Mouse (Mus musculus): ENCODE data around the gene Mas1. TPM values are rescaled to one million over a fixed set of nuclear protein-coding genes. Genes with fewer than 3 reads are reported as not detected.
"Not testable (repeated sequence)": the region's sequence is repeated elsewhere in the genome, so short reads cannot be mapped to it uniquely, and the experiment has no call there.

The Mas1 gene
- total RNA-seq (2021) = 10 to 100 TPM; 56.2 to 56.3 TPM
- long read RNA-seq, experiment 1, transcript Mas1-207 (2 exons, 443 nt) = major isoform, 8 of 30 reads
- long read RNA-seq, experiment 1, partial matches to known transcripts = 0 of 30 reads
- long read RNA-seq, experiment 1, other reads (novel, unspliced or antisense) = 18 of 30 reads
- long read RNA-seq, experiment 2, transcript Mas1-207 (2 exons, 443 nt) = major isoform, 6 of 43 reads
- long read RNA-seq, experiment 2, transcript Mas1-202 (4 exons, 684 nt) = major isoform, 6 of 43 reads
- long read RNA-seq, experiment 2, partial matches to known transcripts = 0 of 43 reads
- long read RNA-seq, experiment 2, other reads (novel, unspliced or antisense) = 28 of 43 reads

DNA sequence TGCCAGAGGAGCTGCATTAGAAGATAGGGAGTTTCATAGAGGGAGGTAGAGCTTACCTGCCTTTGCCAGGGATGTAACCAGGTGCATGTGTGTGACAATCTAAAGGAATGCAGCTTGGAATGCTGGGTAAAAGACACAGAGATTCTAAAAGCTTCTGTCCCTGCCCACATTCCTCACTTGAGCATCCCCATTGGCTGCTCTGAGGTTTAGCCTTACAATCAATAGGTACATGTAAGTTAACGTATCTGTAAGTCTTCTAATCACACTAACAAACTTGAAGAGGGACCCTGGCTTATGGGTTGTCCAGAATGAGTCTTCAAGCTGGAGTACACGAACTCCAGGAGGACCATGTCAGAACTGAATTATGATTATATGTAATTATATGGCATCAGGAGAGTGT is at the start of gene Mas1:
TSS of gene Mas1 (minus strand) at position 101 of the 400 bp plus-strand sequence.
- H3K4me3 ChIP-seq = no peak within 1 kb of the TSS
- H3K27ac ChIP-seq = no peak within 1 kb of the TSS
- no peak for DNase-seq (ENCODE audit: low spot score in 2 of 2)
- no peak for TF ChIP-seq CTCF (conservative IDR thresholded peaks at IDR 0.05)

DNA sequence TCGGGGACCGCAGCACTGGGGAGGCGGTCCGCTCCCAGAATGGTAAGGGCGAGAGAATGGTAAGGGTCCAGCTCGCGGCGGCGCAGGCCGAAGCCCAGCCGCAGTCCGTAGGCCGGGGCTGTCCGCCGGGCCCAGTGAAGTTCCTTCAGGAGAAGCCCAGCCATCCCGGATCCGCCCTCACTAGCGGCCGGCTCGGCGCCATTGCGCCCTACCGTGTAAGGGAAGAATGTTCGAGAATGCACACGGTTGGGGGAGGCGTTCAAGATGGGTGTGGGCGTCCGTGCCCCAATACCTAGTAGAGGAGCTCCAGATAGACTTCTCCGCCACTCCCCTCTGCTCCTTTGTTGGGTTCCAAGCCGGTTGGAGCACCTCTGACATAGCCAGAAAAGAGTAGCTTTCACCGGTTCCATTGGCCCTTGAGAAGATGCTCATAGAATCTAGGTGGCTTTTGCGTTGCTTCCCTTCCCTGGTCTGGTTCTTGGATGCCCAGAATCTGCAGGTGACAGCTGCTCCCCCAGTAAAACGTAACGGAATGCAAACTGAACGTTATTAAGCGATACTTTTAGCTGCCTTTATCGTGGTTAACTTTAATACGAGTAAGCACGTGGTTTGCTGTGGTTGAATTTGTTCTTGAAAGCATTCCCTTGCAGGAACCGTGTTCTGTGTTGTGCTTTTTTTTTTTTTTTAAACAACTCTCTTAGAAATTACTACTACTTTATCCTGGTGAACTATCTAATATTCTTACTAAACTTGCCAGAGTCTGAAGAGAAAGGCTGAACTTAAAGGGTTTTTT is 48.8 kb upstream of the Mas1 start:
- Histone ChIP-seq H3K4me3 (peak overlapping the region; percentile 80), H3K27ac (peak overlapping the region; percentile 97)
- TF ChIP-seq CTCF (conservative IDR thresholded peaks at IDR 0.05) = no peak
- peak; percentile 22 to 32 for DNase-seq (ENCODE audit: low spot score in 2 of 2)

DNA sequence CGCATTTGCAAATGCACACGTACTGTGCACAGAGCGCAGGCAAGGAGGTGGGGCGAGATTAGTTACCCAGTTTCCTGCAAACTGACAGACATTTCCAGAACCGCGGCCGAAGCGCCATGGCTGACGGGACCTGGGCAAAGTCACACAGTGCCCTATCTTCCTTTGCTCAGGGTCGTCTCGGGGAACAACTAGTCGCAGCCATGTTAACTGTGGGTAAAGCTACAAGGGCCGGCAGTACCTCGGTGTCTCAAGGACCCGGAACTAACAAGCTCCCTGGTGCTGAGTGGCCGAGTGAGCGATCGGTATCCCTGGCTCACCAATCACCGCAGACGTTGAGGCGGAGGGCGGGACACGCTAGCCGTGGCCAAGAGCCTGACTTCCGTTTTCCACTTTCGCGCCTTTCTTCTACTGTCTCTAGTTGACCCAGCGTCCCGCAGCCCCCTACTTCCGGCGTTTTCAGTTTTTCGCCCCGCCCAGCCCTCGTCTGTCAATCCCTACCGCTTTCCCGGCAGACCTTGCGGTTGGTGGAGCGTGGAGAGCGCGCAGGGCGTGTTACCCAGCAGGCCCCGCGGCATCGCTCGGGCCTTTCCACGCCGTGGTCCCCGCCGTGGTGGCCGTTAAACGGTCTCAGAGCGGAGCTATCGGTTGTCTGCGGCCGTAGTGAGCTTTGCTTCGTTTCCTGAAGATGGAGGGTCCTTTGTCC is 48.1 kb upstream of the Mas1 start, which contains the start of gene Mrpl18:
TSS of gene Mrpl18 (minus strand) at position 465 of the 703 bp plus-strand sequence.
- no peak for TF ChIP-seq CTCF (conservative IDR thresholded peaks at IDR 0.05)
- DNase-seq (ENCODE audit: low spot score in 2 of 2) = peak; percentile 98 to 100
- Histone ChIP-seq H3K27ac (peak within 1 kb of the TSS; percentile 97), H3K4me3 (peak within 1 kb of the TSS; percentile 80)

DNA sequence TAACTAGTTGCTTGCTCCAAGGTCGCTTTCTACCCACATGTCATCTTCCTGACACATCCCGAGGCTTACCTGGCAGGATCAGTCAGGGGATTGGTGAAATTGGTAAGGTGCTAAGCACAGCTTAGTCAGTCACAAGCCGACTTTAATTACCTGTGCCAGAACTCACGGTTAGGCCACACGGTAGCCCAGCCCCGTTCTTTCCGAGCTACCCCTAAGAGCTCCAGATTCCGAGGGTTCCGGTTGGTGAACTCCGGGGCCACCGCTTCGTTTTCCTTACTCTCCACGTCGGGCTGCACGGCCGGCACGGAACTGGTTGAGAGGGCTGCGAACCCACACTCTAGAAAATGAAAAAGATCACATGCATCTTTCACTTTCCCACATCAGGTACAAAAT is 47.5 kb upstream of the Mas1 start, which contains the start of gene Tcp1:
TSS of gene Tcp1 (plus strand) at position 214 of the 393 bp plus-strand sequence.
- peak within 1 kb of the TSS; percentile 97 for H3K27ac ChIP-seq
- TF ChIP-seq CTCF (conservative IDR thresholded peaks at IDR 0.05) = no peak
- H3K4me3 ChIP-seq = peak within 1 kb of the TSS; percentile 80
- peak in 1 of 2 experiments; percentile 23 for DNase-seq (ENCODE audit: low spot score in 2 of 2)

DNA sequence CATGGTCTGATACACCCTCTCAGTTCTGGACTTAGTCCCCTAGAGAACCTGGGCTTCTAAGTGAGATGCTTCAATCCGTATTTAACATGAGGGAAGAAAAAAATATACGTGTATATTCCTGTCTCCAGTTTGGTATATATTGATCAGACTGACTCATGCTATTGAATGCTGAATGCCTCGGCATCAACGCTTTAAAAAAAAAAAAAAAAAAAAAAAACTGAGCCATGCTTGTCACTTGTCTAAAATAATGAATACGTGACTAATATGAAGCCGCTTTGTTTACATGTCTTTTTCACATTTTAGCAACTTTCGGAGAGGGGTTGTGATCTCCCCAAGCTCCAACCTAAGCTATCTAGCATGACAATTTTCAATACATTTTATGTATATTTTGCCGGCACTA is 42.4 kb upstream of the Mas1 start:
- Histone ChIP-seq H3K27ac (no peak overlapping the region), H3K4me3 (no peak overlapping the region)
- no peak for TF ChIP-seq CTCF (conservative IDR thresholded peaks at IDR 0.05)

DNA sequence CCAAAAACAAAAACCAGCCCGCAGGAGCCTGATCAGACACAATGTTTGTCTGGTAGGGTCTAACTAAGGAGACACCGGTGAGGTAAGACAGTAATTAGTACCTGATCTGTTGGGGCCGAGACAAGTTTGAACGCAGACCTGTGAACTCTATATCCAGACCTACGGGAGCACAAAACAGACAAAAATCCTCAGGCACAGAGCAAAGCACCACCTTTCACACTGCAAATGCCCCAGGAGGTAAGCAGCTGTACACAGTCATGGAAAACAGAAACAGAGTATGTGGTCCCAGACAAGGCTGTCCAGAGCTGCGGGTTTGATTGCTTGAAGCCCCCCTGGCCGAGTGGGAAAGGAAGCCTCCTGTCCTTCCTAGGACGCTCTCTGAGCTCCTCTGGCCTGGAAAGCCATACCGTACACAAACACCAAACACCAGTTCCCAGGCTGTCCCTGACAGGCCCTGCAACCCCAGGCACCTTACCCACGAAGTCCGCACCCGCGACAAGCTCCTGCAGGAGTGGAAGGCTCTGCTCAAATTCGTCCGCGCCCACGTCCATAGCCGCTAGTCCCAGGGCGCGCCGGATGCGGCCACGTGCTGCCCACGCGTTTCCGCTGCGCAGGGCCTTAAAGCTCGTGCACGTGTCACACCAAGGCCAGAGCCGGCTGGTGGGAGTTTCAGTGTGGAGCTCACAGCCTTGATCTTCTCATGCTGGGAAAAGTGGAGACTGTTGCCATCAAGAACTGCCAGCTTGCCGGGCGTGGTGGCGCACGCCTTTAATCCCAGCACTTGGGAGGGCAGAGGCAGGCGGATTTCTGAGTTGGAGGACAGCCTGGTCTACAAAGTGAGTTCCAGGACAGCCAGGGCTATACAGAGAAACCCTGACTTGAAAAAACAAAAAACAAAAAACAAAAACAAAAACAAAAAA is 41.7 kb upstream of the Mas1 start, which contains the start of gene Pnldc1:
TSS of gene Pnldc1 (minus strand) at position 870 of the 920 bp plus-strand sequence.
- Histone ChIP-seq H3K27ac (no peak within 1 kb of the TSS), H3K4me3 (no peak within 1 kb of the TSS)
- no peak for DNase-seq (ENCODE audit: low spot score in 2 of 2)
- no peak for TF ChIP-seq CTCF (conservative IDR thresholded peaks at IDR 0.05)

More for the DNA sequence above, 42.4 kb upstream of the Mas1 start:
- DNase-seq (ENCODE audit: low spot score in 2 of 2) = no peak

DNA sequence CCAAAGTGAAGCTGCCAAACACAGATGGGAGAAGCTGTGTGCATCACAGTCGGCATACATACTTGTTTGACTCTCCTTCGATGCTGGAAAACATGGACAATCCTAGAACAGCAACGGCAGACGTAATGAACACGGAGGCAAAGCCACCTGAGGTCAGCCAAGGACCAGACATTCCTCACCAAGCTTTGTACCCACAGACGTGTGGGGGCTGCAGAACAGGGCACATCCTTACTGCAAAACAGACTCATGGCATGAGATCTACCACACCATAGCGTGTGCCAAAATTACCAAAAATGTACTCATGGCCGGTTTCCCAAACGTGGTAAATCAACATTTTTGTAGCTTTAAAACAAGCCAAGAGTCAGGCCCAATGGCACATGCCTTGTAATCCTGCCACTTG is 38.5 kb upstream of the Mas1 start:
- H3K4me3 ChIP-seq = no peak overlapping the region
- no peak for TF ChIP-seq CTCF (conservative IDR thresholded peaks at IDR 0.05)
- no peak for DNase-seq (ENCODE audit: low spot score in 2 of 2)

DNA sequence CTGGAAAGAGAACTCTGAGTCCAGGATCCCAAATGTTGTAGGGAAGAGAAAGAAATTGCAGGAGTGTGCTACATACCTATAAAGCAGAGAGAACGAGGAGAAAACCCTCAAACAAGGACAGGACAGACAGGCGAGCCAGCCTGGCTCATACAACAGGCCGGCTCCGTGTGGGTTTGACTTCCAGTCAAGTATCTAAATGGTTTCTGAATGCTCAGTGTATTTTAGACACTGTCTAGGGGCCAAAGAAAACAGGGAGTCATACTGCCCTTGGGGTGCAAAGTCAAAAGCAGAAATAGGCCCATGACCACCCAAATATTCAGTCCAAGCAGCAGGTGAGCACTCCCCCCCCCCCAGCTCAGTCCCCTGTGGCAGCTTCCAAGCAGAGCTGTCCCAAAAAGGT is 37.9 kb upstream of the Mas1 start:
- H3K27ac ChIP-seq = no peak overlapping the region
- DNase-seq (ENCODE audit: low spot score in 2 of 2) = no peak
- no peak overlapping the region for H3K4me3 ChIP-seq
- TF ChIP-seq CTCF (conservative IDR thresholded peaks at IDR 0.05) = no peak

More for the DNA sequence above, 38.5 kb upstream of the Mas1 start:
- H3K27ac ChIP-seq = no peak overlapping the region

DNA sequence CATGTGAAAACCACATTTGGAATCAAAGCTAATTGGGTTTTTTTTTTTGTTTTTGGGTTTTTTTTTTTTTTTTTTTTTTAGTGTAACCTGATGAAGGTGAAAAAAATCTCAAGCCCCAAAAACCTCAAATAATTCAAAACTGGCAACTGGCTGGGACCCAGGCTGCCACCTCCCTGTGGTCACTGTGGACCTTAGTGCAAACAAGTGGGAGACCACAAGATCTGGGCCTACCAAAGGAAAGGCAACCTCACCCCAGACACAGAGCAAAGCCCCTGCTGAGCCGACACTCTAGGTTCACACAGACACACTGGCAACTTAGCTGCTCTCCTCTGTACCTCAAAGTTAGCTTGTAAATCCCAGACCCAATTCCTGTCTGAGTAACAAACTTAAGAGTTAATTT is 36.4 kb upstream of the Mas1 start:
- no peak overlapping the region for H3K4me3 ChIP-seq
- no peak for TF ChIP-seq CTCF (conservative IDR thresholded peaks at IDR 0.05)
- H3K27ac ChIP-seq = no peak overlapping the region
- DNase-seq (ENCODE audit: low spot score in 2 of 2) = no peak

DNA sequence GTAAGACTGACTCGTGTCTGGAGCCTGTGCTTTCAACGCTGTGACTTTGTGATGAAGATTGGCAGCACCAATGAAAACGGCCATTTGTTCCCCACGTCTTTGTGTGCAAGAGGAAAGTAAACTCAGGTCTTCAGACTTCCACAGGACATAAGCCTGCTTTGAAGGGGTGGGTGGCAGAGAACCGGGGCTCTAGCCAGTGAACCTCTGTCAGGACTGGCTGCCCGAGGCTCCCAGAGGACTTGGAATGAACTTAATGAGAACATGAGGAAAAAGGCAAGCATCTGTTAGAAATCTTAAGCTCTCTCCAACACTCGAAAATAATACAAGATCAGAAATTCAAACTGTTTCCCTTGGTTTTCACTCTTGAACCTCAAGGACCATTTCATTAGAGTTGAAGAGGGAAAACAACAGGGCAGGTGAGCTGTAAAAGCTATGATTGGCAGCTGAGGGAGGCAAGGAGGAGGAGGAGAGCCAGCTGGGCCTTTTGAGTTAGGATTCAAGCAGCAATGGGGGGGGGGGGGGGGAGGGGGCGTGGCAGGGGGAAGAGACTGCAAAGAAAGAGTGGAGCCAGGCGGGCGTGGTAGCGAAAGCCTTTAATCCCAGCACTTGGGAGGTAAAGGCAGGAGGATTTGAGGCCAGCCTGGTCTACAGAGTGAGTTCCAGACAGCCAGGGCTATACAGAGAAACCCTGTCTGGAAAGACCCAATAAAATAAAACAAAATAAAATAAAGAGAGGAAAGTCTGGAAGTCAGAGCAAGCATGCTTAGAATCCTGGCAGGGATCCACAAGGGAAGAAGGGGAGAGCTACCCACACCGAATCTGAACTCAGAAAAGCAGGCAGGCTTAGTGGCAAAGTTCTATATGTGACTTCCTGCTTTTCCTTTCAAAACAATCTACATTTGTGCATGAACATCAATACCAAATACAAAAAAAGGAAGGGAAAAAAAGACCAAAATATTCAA is 35.7 kb upstream of the Mas1 start:
- no peak for DNase-seq (ENCODE audit: low spot score in 2 of 2)
- Histone ChIP-seq H3K4me3 (no peak overlapping the region), H3K27ac (no peak overlapping the region)
- no peak for TF ChIP-seq CTCF (conservative IDR thresholded peaks at IDR 0.05)

DNA sequence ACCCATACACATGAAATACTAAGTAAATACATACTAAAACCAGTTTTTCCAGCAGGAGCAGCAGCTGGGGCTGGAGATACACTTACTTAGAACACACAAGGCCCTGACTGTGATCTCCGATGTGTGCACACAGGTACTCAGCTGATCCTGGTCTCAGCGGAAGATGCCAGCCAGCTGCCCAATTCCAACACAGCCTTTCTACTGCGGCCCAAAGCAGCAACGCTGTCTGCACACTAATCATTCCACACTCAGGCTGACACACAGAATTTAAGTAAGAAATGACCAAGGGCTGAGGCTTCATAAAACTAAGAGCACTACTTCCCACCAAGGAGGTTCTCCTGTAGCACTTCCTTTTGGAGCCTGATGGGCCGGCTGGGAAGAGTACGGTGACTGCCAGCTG is 34.3 kb upstream of the Mas1 start:
- Histone ChIP-seq H3K4me3 (no peak overlapping the region), H3K27ac (no peak overlapping the region)
- DNase-seq (ENCODE audit: low spot score in 2 of 2) = no peak
- no peak for TF ChIP-seq CTCF (conservative IDR thresholded peaks at IDR 0.05)

DNA sequence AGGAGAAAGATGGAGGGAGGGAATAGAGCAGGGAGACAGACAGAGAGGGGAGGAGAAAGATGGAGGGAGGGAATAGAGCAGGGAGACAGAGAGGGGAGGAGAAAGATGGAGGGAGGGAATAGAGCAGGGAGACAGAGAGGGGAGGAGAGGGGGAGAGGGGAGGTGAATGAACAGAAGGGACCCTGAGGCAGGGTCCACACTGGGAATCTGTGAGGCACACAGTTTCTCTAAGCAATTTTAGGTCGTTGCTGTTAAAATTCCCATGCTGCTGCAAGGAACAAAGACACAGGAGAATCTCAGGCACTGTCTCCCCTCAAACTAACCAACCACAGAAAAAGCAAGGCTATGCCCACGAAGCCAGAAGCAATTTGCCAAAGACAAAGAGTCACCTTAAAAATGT is 30.7 kb upstream of the Mas1 start:
- not testable (repeated sequence) for DNase-seq (ENCODE audit: low spot score in 2 of 2); H3K4me3 ChIP-seq
- H3K27ac ChIP-seq = peak overlapping the region; percentile 52; the same call in 1 of the 2 replicates

Data from layer of hippocampus, adult 2 months (tissue).